Mouse (Mus musculus): ENCODE results near the gene Tfeb. TPM values are rescaled to one million over a fixed set of nuclear protein-coding genes. Genes with fewer than 3 reads are reported as not detected.
A peak's percentile ranks its signal among the peaks of the same experiment; 100 is the strongest.

Tfeb gene
- polyA plus RNA-seq, 1 experiment from 2014 or later, result 5.8 TPM

GRCm38 (mm10) chr17:47769389-47770299 is 32.8 kb downstream of the Tfeb start:
- no peaks in the 10 kb centered on the region for H3K27me3 ChIP-seq (ENCODE audit: insufficient read depth, low read length)
- no peak overlapping the region; the same call in 1 of the 2 replicates for H3K9ac ChIP-seq (replicated peaks)
- H3K4me3 ChIP-seq (ENCODE audit: low read depth, low read length), result 0 out of 2 replicates have a peak overlapping the region, but pooled peaks have one; percentile 2
- TF ChIP-seq EP300 (IDR thresholded peaks at IDR 0.05; ENCODE audit: low read depth) (no peak), CTCF (IDR thresholded peaks at IDR 0.05; ENCODE audit: low read depth) (no peak)
- DNase-seq (no peak), ATAC-seq (0 out of 2 replicates have a peak, but pooled peaks have one; percentile 3)
- H3K4me1 ChIP-seq (ENCODE audit: insufficient read depth), result peaks cover 15% of the 10 kb centered on the region
- H3K27ac ChIP-seq (ENCODE audit: low read depth), result peak overlapping the region; percentile 84
- 75% methylated on average over 11 of the region's 11 CpGs for WGBS (ENCODE audit: insufficient replicate concordance)
- peak overlapping the region; percentile 44 for H3K4me2 ChIP-seq (ENCODE audit: low read depth, low read length)
- no peaks in the 10 kb centered on the region for H3K36me3 ChIP-seq (replicated peaks; ENCODE audit: insufficient read depth, low read length)
- H3K9me3 ChIP-seq (ENCODE audit: low read length), result peaks cover 9% of the 10 kb centered on the region

GRCm38 (mm10) chr17:47773604-47774003 is 36.8 kb downstream of the Tfeb start:
- no peak overlapping the region for H3K4me3 ChIP-seq (ENCODE audit: low read depth, low read length)
- H3K27me3 ChIP-seq (ENCODE audit: insufficient read depth, low read length), result no peaks in the 10 kb centered on the region
- H3K9ac ChIP-seq (replicated peaks), result no peak overlapping the region
- H3K4me1 ChIP-seq (ENCODE audit: insufficient read depth), result 0 out of 2 replicates have a peak, but pooled peaks cover 2% of the 10 kb centered on the region
- H3K4me2 ChIP-seq (ENCODE audit: low read depth, low read length), result no peak overlapping the region
- no peak for ATAC-seq
- WGBS (ENCODE audit: insufficient replicate concordance), result 62% methylated on average over 6 of the region's 6 CpGs
- H3K36me3 ChIP-seq (replicated peaks; ENCODE audit: insufficient read depth, low read length), result no peaks in the 10 kb centered on the region
- no peak for DNase-seq
- H3K9me3 ChIP-seq (ENCODE audit: low read length), result peaks cover 9% of the 10 kb centered on the region
- H3K27ac ChIP-seq (ENCODE audit: low read depth), result no peak overlapping the region
- no peak for TF ChIP-seq EP300 (IDR thresholded peaks at IDR 0.05; ENCODE audit: low read depth)

DNA sequence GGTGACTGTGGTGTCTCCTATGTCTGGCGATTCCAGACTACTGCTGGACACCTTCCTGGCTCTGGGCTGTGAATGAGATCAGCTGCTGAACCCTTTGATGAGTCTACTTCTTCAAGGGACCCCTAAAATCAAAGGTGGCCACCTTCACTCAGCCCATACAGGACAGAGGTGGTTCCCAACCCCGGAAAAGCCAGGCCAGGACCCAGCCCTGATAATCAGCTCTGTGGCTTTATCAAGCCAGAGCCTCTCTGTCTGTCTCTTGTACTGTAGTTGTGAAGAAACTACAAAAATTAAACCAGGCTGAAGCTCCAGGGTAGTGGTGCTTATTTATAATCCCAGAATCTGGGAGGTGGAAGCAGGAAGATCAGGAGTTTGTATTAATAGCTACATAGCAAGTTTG is 40.3 kb downstream of the Tfeb start:
- Histone ChIP-seq H3K4me1 (ENCODE audit: insufficient read depth) (no peaks in the 10 kb centered on the region), H3K27me3 (ENCODE audit: insufficient read depth, low read length) (no peaks in the 10 kb centered on the region), H3K27ac (ENCODE audit: low read depth) (no peak overlapping the region), H3K4me3 (ENCODE audit: low read depth, low read length) (no peak overlapping the region), H3K36me3 (replicated peaks; ENCODE audit: insufficient read depth, low read length) (no peaks in the 10 kb centered on the region), H3K9me3 (ENCODE audit: low read length) (peaks cover 4% of the 10 kb centered on the region), H3K4me2 (ENCODE audit: low read depth, low read length) (no peak overlapping the region), H3K9ac (replicated peaks) (no peak overlapping the region)
- no peak for TF ChIP-seq EP300 (IDR thresholded peaks at IDR 0.05; ENCODE audit: low read depth)
- no peak for TF ChIP-seq CTCF (IDR thresholded peaks at IDR 0.05; ENCODE audit: low read depth)
- WGBS (ENCODE audit: insufficient replicate concordance), result 44% methylated on average over 2 of the region's 2 CpGs
- ATAC-seq, result no peak
- DNase-seq, result no peak

- ATAC-seq, result no peak
- H3K9me3 ChIP-seq (ENCODE audit: low read length), result no peaks in the 10 kb centered on the region
- H3K9ac ChIP-seq (replicated peaks), result no peak overlapping the region
- WGBS (ENCODE audit: insufficient replicate concordance), result 68% methylated on average over 10 of the region's 10 CpGs
- TF ChIP-seq EP300 (IDR thresholded peaks at IDR 0.05; ENCODE audit: low read depth) (no peak), CTCF (IDR thresholded peaks at IDR 0.05; ENCODE audit: low read depth) (no peak)
- H3K4me1 ChIP-seq (ENCODE audit: insufficient read depth), result peaks cover 10% of the 10 kb centered on the region
- H3K4me3 ChIP-seq (ENCODE audit: low read depth, low read length), result no peak overlapping the region
- no peak for DNase-seq
- no peaks in the 10 kb centered on the region for H3K36me3 ChIP-seq (replicated peaks; ENCODE audit: insufficient read depth, low read length)
- H3K27me3 ChIP-seq (ENCODE audit: insufficient read depth, low read length), result no peaks in the 10 kb centered on the region
- no peak overlapping the region for H3K4me2 ChIP-seq (ENCODE audit: low read depth, low read length)
- H3K27ac ChIP-seq (ENCODE audit: low read depth), result no peak overlapping the region
Measured at GRCm38 (mm10) chr17:47780470-47780869, 43.6 kb downstream of the Tfeb start.

- DNase-seq, result no peak
- no peak for ATAC-seq
- H3K36me3 ChIP-seq (replicated peaks; ENCODE audit: insufficient read depth, low read length), result no peaks in the 10 kb centered on the region
- no peaks in the 10 kb centered on the region for H3K9me3 ChIP-seq (ENCODE audit: low read length)
- no peak overlapping the region for H3K9ac ChIP-seq (replicated peaks)
- 69% methylated on average over 3 of the region's 3 CpGs for WGBS (ENCODE audit: insufficient replicate concordance)
- H3K4me3 ChIP-seq (ENCODE audit: low read depth, low read length), result no peak overlapping the region
- H3K27me3 ChIP-seq (ENCODE audit: insufficient read depth, low read length), result no peaks in the 10 kb centered on the region
- H3K27ac ChIP-seq (ENCODE audit: low read depth), result no peak overlapping the region
- H3K4me2 ChIP-seq (ENCODE audit: low read depth, low read length), result no peak overlapping the region
- H3K4me1 ChIP-seq (ENCODE audit: insufficient read depth), result peaks cover 10% of the 10 kb centered on the region
- TF ChIP-seq CTCF (IDR thresholded peaks at IDR 0.05; ENCODE audit: low read depth), result no peak
- TF ChIP-seq EP300 (IDR thresholded peaks at IDR 0.05; ENCODE audit: low read depth), result no peak
Measured at GRCm38 (mm10) chr17:47782486-47782885, 45.7 kb downstream of the Tfeb start.

- Histone ChIP-seq H3K9me3 (ENCODE audit: low read length) (no peaks in the 10 kb centered on the region), H3K4me1 (ENCODE audit: insufficient read depth) (peaks cover 10% of the 10 kb centered on the region), H3K36me3 (replicated peaks; ENCODE audit: insufficient read depth, low read length) (0 out of 2 replicates have a peak, but pooled peaks cover under 1% of the 10 kb centered on the region), H3K27ac (ENCODE audit: low read depth) (no peak overlapping the region), H3K9ac (replicated peaks) (no peak overlapping the region), H3K4me2 (ENCODE audit: low read depth, low read length) (no peak overlapping the region), H3K27me3 (ENCODE audit: insufficient read depth, low read length) (no peaks in the 10 kb centered on the region), H3K4me3 (ENCODE audit: low read depth, low read length) (no peak overlapping the region)
- ATAC-seq (no peak), DNase-seq (no peak)
- TF ChIP-seq CTCF (IDR thresholded peaks at IDR 0.05; ENCODE audit: low read depth), result no peak
- no peak for TF ChIP-seq EP300 (IDR thresholded peaks at IDR 0.05; ENCODE audit: low read depth)
- 73% methylated on average over 8 of the region's 8 CpGs for WGBS (ENCODE audit: insufficient replicate concordance)
Measured at GRCm38 (mm10) chr17:47783445-47784223, 46.8 kb downstream of the Tfeb start.

Data from liver, postnatal 0 days (tissue).